Mouse (Mus musculus): ENCODE data around the gene Snx33. TPM values are rescaled to one million over a fixed set of nuclear protein-coding genes. Genes with fewer than 3 reads are reported as not detected.

The Snx33 gene
- polyA plus RNA-seq, 1 experiment from 2014 or later, result 3.3 TPM

DNA sequence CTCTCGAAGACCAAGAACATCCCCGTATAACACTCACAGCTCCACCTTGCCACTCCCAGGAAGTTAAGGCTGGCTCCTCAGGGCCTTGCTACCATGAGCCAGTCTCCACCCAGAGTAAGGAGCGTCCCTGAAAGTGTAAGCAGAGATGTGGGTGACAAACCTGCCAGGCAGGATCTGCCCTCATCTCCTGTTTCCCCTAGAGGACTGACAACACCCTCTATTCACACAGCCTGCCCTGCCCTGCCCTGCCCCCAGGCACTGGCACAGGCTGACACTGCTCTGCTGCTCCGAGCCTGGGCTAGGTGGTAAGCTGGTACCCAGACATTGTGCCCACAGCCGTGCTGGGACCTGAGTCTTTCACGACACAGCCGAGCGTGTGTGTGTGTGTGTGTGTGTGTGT lies 27.0 kb downstream of the Snx33 start:
- WGBS, result 67% methylated on average over 8 of the region's 8 CpGs
- no peak overlapping the region for H3K9ac ChIP-seq (ENCODE audit: low read depth, low read length)
- H3K4me3 ChIP-seq (ENCODE audit: low read depth, low read length), result no peak overlapping the region
- H3K4me1 ChIP-seq (replicated peaks; ENCODE audit: control insufficient read depth, insufficient read depth, low read length), result no peaks in the 10 kb centered on the region
- ATAC-seq (ENCODE audit: low FRiP score), result no peak
- no peak overlapping the region for H3K27ac ChIP-seq (ENCODE audit: low read depth, low read length)
- no peaks in the 10 kb centered on the region for H3K9me3 ChIP-seq (ENCODE audit: control insufficient read depth, low read length)
- H3K27me3 ChIP-seq (ENCODE audit: control insufficient read depth, insufficient read depth, low read length), result no peaks in the 10 kb centered on the region
- no peak overlapping the region for H3K4me2 ChIP-seq (replicated peaks; ENCODE audit: low read depth, low read length)
- no peaks in the 10 kb centered on the region for H3K36me3 ChIP-seq (ENCODE audit: control insufficient read depth, insufficient read depth, low read length)
- DNase-seq (ENCODE audit: low spot score), result no peak

- Histone ChIP-seq H3K4me3 (ENCODE audit: low read depth, low read length) (no peak overlapping the region), H3K36me3 (ENCODE audit: control insufficient read depth, insufficient read depth, low read length) (no peaks in the 10 kb centered on the region), H3K4me2 (replicated peaks; ENCODE audit: low read depth, low read length) (no peak overlapping the region), H3K27ac (ENCODE audit: low read depth, low read length) (no peak overlapping the region), H3K4me1 (replicated peaks; ENCODE audit: control insufficient read depth, insufficient read depth, low read length) (no peaks in the 10 kb centered on the region), H3K9ac (ENCODE audit: low read depth, low read length) (no peak overlapping the region), H3K27me3 (ENCODE audit: control insufficient read depth, insufficient read depth, low read length) (no peaks in the 10 kb centered on the region), H3K9me3 (ENCODE audit: control insufficient read depth, low read length) (no peaks in the 10 kb centered on the region)
- ATAC-seq (ENCODE audit: low FRiP score) (no peak), DNase-seq (ENCODE audit: low spot score) (no peak)
- 62% methylated on average over 9 of the region's 9 CpGs for WGBS
Observed at GRCm38 (mm10) chr9:56900571-56900970, 27.6 kb downstream of the Snx33 start.

DNA sequence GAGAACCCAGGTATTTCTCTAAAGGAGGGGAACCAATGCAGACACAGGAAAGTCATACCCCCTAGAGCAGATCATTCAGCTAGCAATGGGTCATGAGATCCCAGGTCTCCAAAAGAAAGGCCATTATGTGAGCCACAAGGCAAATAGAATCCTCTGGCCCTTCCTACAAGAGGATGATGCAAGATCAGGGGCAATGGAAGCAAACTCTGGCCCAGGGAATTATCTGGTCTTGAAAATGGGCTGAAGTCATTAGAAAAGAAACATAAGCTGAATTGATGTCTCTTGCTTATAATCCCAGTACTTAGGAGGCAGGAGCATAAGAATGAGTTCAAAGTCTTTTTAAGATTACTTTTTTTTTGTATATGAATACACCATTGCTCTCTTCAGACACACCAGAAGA lies 28.1 kb downstream of the Snx33 start:
- Histone ChIP-seq H3K4me1 (replicated peaks; ENCODE audit: control insufficient read depth, insufficient read depth, low read length) (no peaks in the 10 kb centered on the region), H3K36me3 (ENCODE audit: control insufficient read depth, insufficient read depth, low read length) (no peaks in the 10 kb centered on the region), H3K4me2 (replicated peaks; ENCODE audit: low read depth, low read length) (no peak overlapping the region), H3K27ac (ENCODE audit: low read depth, low read length) (no peak overlapping the region), H3K27me3 (ENCODE audit: control insufficient read depth, insufficient read depth, low read length) (no peaks in the 10 kb centered on the region), H3K9me3 (ENCODE audit: control insufficient read depth, low read length) (no peaks in the 10 kb centered on the region), H3K9ac (ENCODE audit: low read depth, low read length) (no peak overlapping the region), H3K4me3 (ENCODE audit: low read depth, low read length) (no peak overlapping the region)
- no peak for ATAC-seq (ENCODE audit: low FRiP score)
- DNase-seq (ENCODE audit: low spot score), result no peak

GRCm38 (mm10) chr9:56899409-56899808 lies 28.8 kb downstream of the Snx33 start:
- ATAC-seq (ENCODE audit: low FRiP score), result no peak
- H3K9me3 ChIP-seq (ENCODE audit: control insufficient read depth, low read length), result no peaks in the 10 kb centered on the region
- no peak overlapping the region for H3K4me2 ChIP-seq (replicated peaks; ENCODE audit: low read depth, low read length)
- 72% methylated on average over 11 of the region's 11 CpGs for WGBS
- H3K4me1 ChIP-seq (replicated peaks; ENCODE audit: control insufficient read depth, insufficient read depth, low read length), result no peaks in the 10 kb centered on the region
- no peaks in the 10 kb centered on the region for H3K36me3 ChIP-seq (ENCODE audit: control insufficient read depth, insufficient read depth, low read length)
- H3K4me3 ChIP-seq (ENCODE audit: low read depth, low read length), result no peak overlapping the region
- no peak for DNase-seq (ENCODE audit: low spot score)
- no peaks in the 10 kb centered on the region for H3K27me3 ChIP-seq (ENCODE audit: control insufficient read depth, insufficient read depth, low read length)
- H3K27ac ChIP-seq (ENCODE audit: low read depth, low read length), result no peak overlapping the region
- H3K9ac ChIP-seq (ENCODE audit: low read depth, low read length), result no peak overlapping the region

- Histone ChIP-seq H3K36me3 (ENCODE audit: control insufficient read depth, insufficient read depth, low read length) (no peaks in the 10 kb centered on the region), H3K4me2 (replicated peaks; ENCODE audit: low read depth, low read length) (no peak overlapping the region), H3K27ac (ENCODE audit: low read depth, low read length) (no peak overlapping the region), H3K9me3 (ENCODE audit: control insufficient read depth, low read length) (no peaks in the 10 kb centered on the region), H3K4me3 (ENCODE audit: low read depth, low read length) (no peak overlapping the region), H3K27me3 (ENCODE audit: control insufficient read depth, insufficient read depth, low read length) (no peaks in the 10 kb centered on the region), H3K9ac (ENCODE audit: low read depth, low read length) (peak overlapping the region; percentile 11; the same call in 1 of the 2 replicates), H3K4me1 (replicated peaks; ENCODE audit: control insufficient read depth, insufficient read depth, low read length) (peaks cover under 1% of the 10 kb centered on the region; the same call in 1 of the 2 replicates)
- WGBS, result 93% methylated on average over 12 of the region's 12 CpGs
- no peak for DNase-seq (ENCODE audit: low spot score)
- no peak for ATAC-seq (ENCODE audit: low FRiP score)
Observed at GRCm38 (mm10) chr9:56896779-56897178, 31.4 kb downstream of the Snx33 start.

GRCm38 (mm10) chr9:56894006-56894405 lies 34.2 kb downstream of the Snx33 start:
- no peaks in the 10 kb centered on the region for H3K9me3 ChIP-seq (ENCODE audit: control insufficient read depth, low read length)
- H3K27ac ChIP-seq (ENCODE audit: low read depth, low read length), result no peak overlapping the region
- H3K36me3 ChIP-seq (ENCODE audit: control insufficient read depth, insufficient read depth, low read length), result no peaks in the 10 kb centered on the region
- no peaks in the 10 kb centered on the region for H3K27me3 ChIP-seq (ENCODE audit: control insufficient read depth, insufficient read depth, low read length)
- 17% methylated on average over 3 of the region's 3 CpGs for WGBS
- H3K4me1 ChIP-seq (replicated peaks; ENCODE audit: control insufficient read depth, insufficient read depth, low read length), result peaks cover 3% of the 10 kb centered on the region; the same call in 1 of the 2 replicates
- no peak overlapping the region for H3K4me3 ChIP-seq (ENCODE audit: low read depth, low read length)
- peak; percentile 50 for DNase-seq (ENCODE audit: low spot score)
- H3K4me2 ChIP-seq (replicated peaks; ENCODE audit: low read depth, low read length), result no peak overlapping the region
- H3K9ac ChIP-seq (ENCODE audit: low read depth, low read length), result no peak overlapping the region
- no peak for ATAC-seq (ENCODE audit: low FRiP score)

DNA sequence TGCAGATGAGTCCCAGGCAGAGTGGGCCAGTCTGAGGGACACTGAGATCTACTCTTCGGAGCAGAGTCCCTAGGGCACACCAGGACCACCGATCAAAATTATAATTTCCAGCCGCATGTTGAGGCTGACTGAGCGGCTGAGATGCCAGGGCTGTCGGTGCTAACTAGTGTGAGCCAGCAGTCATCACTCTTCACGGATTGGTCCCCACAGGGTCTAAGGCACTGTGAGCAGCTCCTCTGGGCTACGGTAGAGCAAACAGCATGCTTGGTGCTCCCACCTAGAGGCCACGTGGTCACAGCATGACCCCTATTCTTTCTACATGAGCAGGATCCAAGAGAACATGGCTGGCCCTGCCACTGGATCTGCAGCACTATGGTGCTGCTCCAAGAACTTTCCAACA lies 34.9 kb downstream of the Snx33 start:
- H3K4me2 ChIP-seq (replicated peaks; ENCODE audit: low read depth, low read length), result no peak overlapping the region
- H3K27me3 ChIP-seq (ENCODE audit: control insufficient read depth, insufficient read depth, low read length), result no peaks in the 10 kb centered on the region
- ATAC-seq (ENCODE audit: low FRiP score) (no peak), DNase-seq (ENCODE audit: low spot score) (no peak)
- H3K9ac ChIP-seq (ENCODE audit: low read depth, low read length), result no peak overlapping the region
- 59% methylated on average over 8 of the region's 8 CpGs for WGBS
- no peaks in the 10 kb centered on the region for H3K36me3 ChIP-seq (ENCODE audit: control insufficient read depth, insufficient read depth, low read length)
- no peak overlapping the region for H3K27ac ChIP-seq (ENCODE audit: low read depth, low read length)
- H3K4me3 ChIP-seq (ENCODE audit: low read depth, low read length), result no peak overlapping the region
- H3K4me1 ChIP-seq (replicated peaks; ENCODE audit: control insufficient read depth, insufficient read depth, low read length), result peaks cover 3% of the 10 kb centered on the region; the same call in 1 of the 2 replicates
- no peaks in the 10 kb centered on the region for H3K9me3 ChIP-seq (ENCODE audit: control insufficient read depth, low read length)

DNA sequence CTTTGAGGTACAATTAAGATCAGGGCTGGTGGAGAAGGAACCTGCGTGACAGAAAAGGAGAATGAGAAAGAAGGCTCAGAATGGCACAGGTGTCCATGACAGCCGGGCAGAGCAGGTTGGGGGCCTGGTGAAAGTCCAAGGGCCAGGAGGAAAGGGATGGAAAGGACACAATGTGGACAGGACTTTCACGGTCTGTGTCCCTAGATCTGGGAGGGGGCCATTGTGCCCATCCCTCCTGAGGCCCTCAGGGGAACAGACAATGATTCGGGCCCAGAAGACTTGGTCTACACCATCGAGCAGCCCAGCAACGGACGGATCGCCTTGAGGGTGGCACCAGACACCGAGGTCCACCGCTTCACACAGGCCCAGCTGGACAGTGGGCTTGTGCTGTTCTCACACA lies 36.1 kb downstream of the Snx33 start:
- no peaks in the 10 kb centered on the region for H3K9me3 ChIP-seq (ENCODE audit: control insufficient read depth, low read length)
- H3K36me3 ChIP-seq (ENCODE audit: control insufficient read depth, insufficient read depth, low read length), result no peaks in the 10 kb centered on the region
- peaks cover 3% of the 10 kb centered on the region; the same call in 1 of the 2 replicates for H3K4me1 ChIP-seq (replicated peaks; ENCODE audit: control insufficient read depth, insufficient read depth, low read length)
- H3K4me2 ChIP-seq (replicated peaks; ENCODE audit: low read depth, low read length), result no peak overlapping the region
- no peak overlapping the region for H3K27ac ChIP-seq (ENCODE audit: low read depth, low read length)
- DNase-seq (ENCODE audit: low spot score) (no peak), ATAC-seq (ENCODE audit: low FRiP score) (no peak)
- H3K4me3 ChIP-seq (ENCODE audit: low read depth, low read length), result no peak overlapping the region
- no peak overlapping the region for H3K9ac ChIP-seq (ENCODE audit: low read depth, low read length)
- no peaks in the 10 kb centered on the region for H3K27me3 ChIP-seq (ENCODE audit: control insufficient read depth, insufficient read depth, low read length)
- 85% methylated on average over 10 of the region's 10 CpGs for WGBS

DNA sequence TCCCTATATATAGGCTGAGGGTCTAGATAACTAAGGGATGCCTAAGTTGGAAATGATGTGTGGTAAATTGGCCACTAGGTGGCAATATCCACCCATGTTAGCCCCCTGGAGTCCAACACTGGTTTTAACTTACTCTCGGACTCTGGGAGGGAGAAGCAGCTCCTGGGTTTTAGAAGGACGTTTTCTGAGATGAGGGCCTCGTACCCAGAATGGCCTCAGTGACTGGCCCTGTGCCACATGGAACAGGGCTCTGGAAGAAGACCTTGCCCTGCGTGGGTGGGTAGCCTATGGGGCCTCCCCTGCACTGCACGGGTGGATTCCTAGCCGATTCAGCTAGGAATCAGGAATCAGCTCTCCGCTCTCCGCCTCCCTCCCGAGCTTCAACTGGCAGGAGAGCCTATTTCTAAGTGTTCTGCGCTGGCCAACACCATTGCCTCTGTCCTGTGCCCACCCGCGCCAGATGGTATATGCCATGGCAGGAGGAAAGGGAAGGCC lies 36.6 kb downstream of the Snx33 start:
- Histone ChIP-seq H3K27ac (ENCODE audit: low read depth, low read length) (no peak overlapping the region), H3K9ac (ENCODE audit: low read depth, low read length) (0 out of 2 replicates have a peak overlapping the region, but pooled peaks have one; percentile 27), H3K4me2 (replicated peaks; ENCODE audit: low read depth, low read length) (peak overlapping the region; percentile 39), H3K4me3 (ENCODE audit: low read depth, low read length) (no peak overlapping the region), H3K36me3 (ENCODE audit: control insufficient read depth, insufficient read depth, low read length) (no peaks in the 10 kb centered on the region), H3K4me1 (replicated peaks; ENCODE audit: control insufficient read depth, insufficient read depth, low read length) (peaks cover 3% of the 10 kb centered on the region; the same call in 1 of the 2 replicates), H3K9me3 (ENCODE audit: control insufficient read depth, low read length) (no peaks in the 10 kb centered on the region), H3K27me3 (ENCODE audit: control insufficient read depth, insufficient read depth, low read length) (no peaks in the 10 kb centered on the region)
- peak; percentile 41 for ATAC-seq (ENCODE audit: low FRiP score)
- WGBS, result 31% methylated on average over 12 of the region's 12 CpGs
- peak; percentile 87 for DNase-seq (ENCODE audit: low spot score)

Data from hindbrain, embryonic 11.5 days (tissue).